8 mouse cellular contexts compared by ENCODE assay signal in genomic region chr16:18836468-18837208, GRCm38 (mm10). TPM values are rescaled to one million over a fixed set of nuclear protein-coding genes. Genes with fewer than 3 reads are reported as not detected.
DNase-seq lines count a peak whose midpoint lies in the region; ATAC-seq and TF ChIP-seq lines count a peak whose summit lies in the region.

2510002D24Rik (plus strand) TSS chr16:18836578.
Gm28539 (plus strand) TSS chr16:18836584.

- H3K4me2 ChIP-seq in forebrain, embryonic 13.5 days, result peak within 1 kb of the TSS; percentile 72
- peak within 1 kb of the TSS; percentile 87 for H3K4me2 ChIP-seq in liver, postnatal 0 days (ENCODE audit: low read depth, low read length)
- H3K4me2 ChIP-seq in neural tube, embryonic 14.5 days (ENCODE audit: low read depth, low read length), result peak within 1 kb of the TSS; percentile 54

- peaks cover 29% of the 10 kb centered on the region for H3K4me1 ChIP-seq in E14TG2a.4 (replicated peaks; ENCODE audit: low read depth, low read length)
- H3K4me1 ChIP-seq in forebrain, embryonic 13.5 days, result 0 out of 2 replicates have a peak, but pooled peaks cover 7% of the 10 kb centered on the region
- 0 out of 2 replicates have a peak, but pooled peaks cover 3% of the 10 kb centered on the region for H3K4me1 ChIP-seq in liver, postnatal 0 days (ENCODE audit: insufficient read depth)
- 0 out of 2 replicates have a peak, but pooled peaks cover 5% of the 10 kb centered on the region for H3K4me1 ChIP-seq in neural tube, embryonic 14.5 days (ENCODE audit: control insufficient read depth, insufficient read depth, low read length)

- peak within 1 kb of the TSS; percentile 94 for H3K4me3 ChIP-seq in E14TG2a.4 (replicated peaks; ENCODE audit: low read length)
- H3K4me3 ChIP-seq in forebrain, embryonic 13.5 days, result peak within 1 kb of the TSS; percentile 86
- peak within 1 kb of the TSS; percentile 94 for H3K4me3 ChIP-seq in liver, postnatal 0 days (ENCODE audit: low read depth, low read length)
- peak within 1 kb of the TSS; percentile 88 for H3K4me3 ChIP-seq in neural tube, embryonic 14.5 days (ENCODE audit: low read depth, low read length)

- H3K9me3 ChIP-seq in E14TG2a.4 (ENCODE audit: low read length), result no peaks in the 10 kb centered on the region
- no peaks in the 10 kb centered on the region for H3K9me3 ChIP-seq in forebrain, embryonic 13.5 days (replicated peaks)
- no peaks in the 10 kb centered on the region for H3K9me3 ChIP-seq in liver, postnatal 0 days (ENCODE audit: low read length)
- no peaks in the 10 kb centered on the region for H3K9me3 ChIP-seq in neural tube, embryonic 14.5 days (ENCODE audit: control insufficient read depth, low read length)

- H3K9ac ChIP-seq in forebrain, embryonic 13.5 days, result peak within 1 kb of the TSS; percentile 87
- H3K9ac ChIP-seq in liver, postnatal 0 days (replicated peaks), result peak within 1 kb of the TSS; percentile 97
- peak within 1 kb of the TSS; percentile 85 for H3K9ac ChIP-seq in neural tube, embryonic 14.5 days (replicated peaks; ENCODE audit: low read depth, low read length)

- DNase-seq in heart, postnatal 10 days, result peak; percentile 96
- peak; percentile 98 for DNase-seq in large intestine, adult 2 months (ENCODE audit: low read depth, low spot score)
- peak; percentile 90 for DNase-seq in liver, postnatal 0 days
- DNase-seq in testis, postnatal 10 days (ENCODE audit: low spot score), result peak; percentile 92

- no peak within 1 kb of the TSS; the same call in 1 of the 2 replicates for H3K27ac ChIP-seq in forebrain, embryonic 13.5 days
- H3K27ac ChIP-seq in liver, postnatal 0 days (ENCODE audit: low read depth), result peak within 1 kb of the TSS; percentile 76
- H3K27ac ChIP-seq in neural tube, embryonic 14.5 days (ENCODE audit: low read depth, low read length), result peak within 1 kb of the TSS; percentile 55; the same call in 1 of the 2 replicates

- intact Hi-C loops in heart, postnatal 10 days (cut with DNase I), result no loop called here

- no peaks in the 10 kb centered on the region for H3K27me3 ChIP-seq in E14TG2a.4 (ENCODE audit: insufficient read depth, low read length)
- no peaks in the 10 kb centered on the region for H3K27me3 ChIP-seq in forebrain, embryonic 13.5 days
- H3K27me3 ChIP-seq in liver, postnatal 0 days (ENCODE audit: insufficient read depth, low read length), result no peaks in the 10 kb centered on the region
- H3K27me3 ChIP-seq in neural tube, embryonic 14.5 days (ENCODE audit: control insufficient read depth, insufficient read depth, low read length), result no peaks in the 10 kb centered on the region

- TF ChIP-seq CTCF in E14TG2a.4 (conservative IDR thresholded peaks at IDR 0.05; ENCODE audit: low read length), result no peak
- no peak for TF ChIP-seq CTCF in liver, postnatal 0 days (IDR thresholded peaks at IDR 0.05; ENCODE audit: low read depth)

- H3K36me3 ChIP-seq in E14TG2a.4 (ENCODE audit: insufficient read depth, low read length), result peaks cover 59% of the 10 kb centered on the region
- H3K36me3 ChIP-seq in forebrain, embryonic 13.5 days (ENCODE audit: poor library complexity, severe bottlenecking), result peaks cover 45% of the 10 kb centered on the region
- H3K36me3 ChIP-seq in liver, postnatal 0 days (replicated peaks; ENCODE audit: insufficient read depth, low read length), result peaks cover 21% of the 10 kb centered on the region
- peaks cover 28% of the 10 kb centered on the region for H3K36me3 ChIP-seq in neural tube, embryonic 14.5 days (ENCODE audit: control insufficient read depth, insufficient read depth, low read length)

- TF ChIP-seq EP300 in liver, postnatal 0 days (IDR thresholded peaks at IDR 0.05; ENCODE audit: low read depth), result no peak

- ATAC-seq in cerebellum, adult (ENCODE audit: insufficient number of reproducible peaks, low FRiP score, low TSS enrichment), result peak; percentile 99
- peak; percentile 99 for ATAC-seq in forebrain, embryonic 13.5 days
- peak; percentile 99 for ATAC-seq in liver, postnatal 0 days
- peak; percentile 99 for ATAC-seq in neural tube, embryonic 14.5 days (ENCODE audit: low read depth)

- 1% methylated on average over 46 of the region's 46 CpGs for WGBS in forebrain, embryonic 13.5 days
- 1% methylated on average over 45 of the region's 46 CpGs for WGBS in large intestine, adult 2 months
- WGBS in liver, postnatal 0 days (ENCODE audit: insufficient replicate concordance), result under 1% methylated on average over 46 of the region's 46 CpGs
- WGBS in neural tube, embryonic 14.5 days, result under 1% methylated on average over 46 of the region's 46 CpGs

RNA-seq across cellular contexts. Expression of gene 2510002D24Rik, which starts in this region (rescaled TPM):
- 26.1 and 29.6 TPM in 2 replicates for polyA plus RNA-seq in forebrain, embryonic 13.5 days (2015; fragmentation: Nextera tagmentation; extraction: Ambion mirVana)
- 10 to 100 TPM; 20.3 to 20.8 TPM for total RNA-seq in heart, postnatal 10 days (2021)
- polyA plus RNA-seq in large intestine, adult 2 months (2012; rRNA removed), result 54.3 and 55.2 TPM in 2 replicates
- polyA plus RNA-seq in liver, postnatal 0 days (2015; fragmentation: Nextera tagmentation; extraction: Ambion mirVana), result 9.7 and 11.8 TPM in 2 replicates
- polyA plus RNA-seq in neural tube, embryonic 14.5 days (2014; fragmentation: Nextera tagmentation; extraction: Ambion mirVana), result 33.6 and 44.2 TPM in 2 replicates

RNA-seq across cellular contexts. Expression of gene Gm28539, which starts in this region (rescaled TPM):
- polyA plus RNA-seq in forebrain, embryonic 13.5 days (2015; fragmentation: Nextera tagmentation; extraction: Ambion mirVana), result not detected in 2 replicates
- 1 to 10 TPM; 1.2 to 1.5 TPM for total RNA-seq in heart, postnatal 10 days (2021)
- 0.81 TPM in 1 of 2 replicates, not detected in the other for polyA plus RNA-seq in large intestine, adult 2 months (2012; rRNA removed)
- not detected in 2 replicates for polyA plus RNA-seq in liver, postnatal 0 days (2015; fragmentation: Nextera tagmentation; extraction: Ambion mirVana)
- not detected in 2 replicates for polyA plus RNA-seq in neural tube, embryonic 14.5 days (2014; fragmentation: Nextera tagmentation; extraction: Ambion mirVana)
